Mouse (Mus musculus) heart, embryonic 11.5 days (tissue): ENCODE measurements around the gene Sec16a. TPM values are rescaled to one million over a fixed set of nuclear protein-coding genes. Genes with fewer than 3 reads are reported as not detected.

Experiments used
- ATAC-seq: fragments of 200-750 bp; cut with Nextera tagmentation; replicated peaks from 2 replicates; pipeline ENCODE4 v1.8.0; 2017; ENCODE audit warnings: moderate library complexity; ENCODE audit not compliant: insufficient number of reproducible peaks, low FRiP score, low TSS enrichment
- H3K27ac ChIP-seq: fragments of 300-500 bp; sonication (generic); 2 replicates; pipeline ENCODE4 v1.5.1; 2014; ENCODE audit warnings: mild to moderate bottlenecking, low read depth, low read length
- H3K27me3 ChIP-seq: fragments of 300-500 bp; sonication (generic); 2 replicates; pipeline ENCODE4 v1.6.1; 2014; ENCODE audit warnings: mild to moderate bottlenecking, low read length, mixed read lengths; ENCODE audit not compliant: control insufficient read depth, insufficient read depth
- H3K36me3 ChIP-seq: fragments of 300-500 bp; sonication (generic); 2 replicates; pipeline ENCODE4 v1.6.1; 2014; ENCODE audit warnings: mild to moderate bottlenecking, low read length, moderate library complexity, mixed read lengths; ENCODE audit not compliant: control insufficient read depth, insufficient read depth
- H3K4me1 ChIP-seq: fragments of 300-500 bp; sonication (generic); 2 replicates; pipeline ENCODE4 v1.6.1; 2014; ENCODE audit warnings: low read length; ENCODE audit not compliant: control insufficient read depth, insufficient read depth
- H3K4me2 ChIP-seq: fragments of 300-500 bp; sonication (generic); 2 replicates; pipeline ENCODE4 v1.6.1; 2014; ENCODE audit warnings: mild to moderate bottlenecking, moderate library complexity
- H3K4me3 ChIP-seq: fragments of 300-500 bp; sonication (generic); 2 replicates; pipeline ENCODE4 v1.5.1; 2014; ENCODE audit warnings: low read depth, low read length
- H3K9ac ChIP-seq: fragments of 300-500 bp; sonication (generic); 2 replicates; pipeline ENCODE4 v1.6.1; 2014; ENCODE audit warnings: mild to moderate bottlenecking, low read depth, low read length, moderate library complexity
- H3K9me3 ChIP-seq: fragments of 300-500 bp; sonication (generic); replicated peaks from 2 replicates; pipeline ENCODE4 v1.6.1; 2016; ENCODE audit warnings: low read length; ENCODE audit not compliant: control insufficient read depth
- WGBS: fragments of 180-500 bp; shearing (Covaris S2); extraction: QIAGEN DNeasy Blood & Tissue Kit; methylation state at CpG from one replicate; pipeline ENCODE4 v1.1.7; 2014; ENCODE audit not compliant: insufficient replicate concordance; 5-methylcytosine and 5-hydroxymethylcytosine counted together
- polyA plus RNA-seq: library from polyadenylated mRNA; unstranded; fragments of >200 nt; fragmentation: Nextera tagmentation; extraction: Ambion mirVana; gene quantifications from 2 replicates; pipeline ENCODE4 v1.2.1, GENCODE M21; 2014

Gene Sec16a
- polyA plus RNA-seq, 1 experiment from 2014 or later, result 23.6 TPM

- peaks cover 60% of the 10 kb centered on the region for H3K4me1 ChIP-seq
- H3K9ac ChIP-seq, result 0 out of 2 replicates have a peak overlapping the region, but pooled peaks have one; percentile 22
Measured at GRCm38 (mm10) chr2:26486264-26486810, 41.3 kb upstream of the Sec16a start.

GRCm38 (mm10) chr2:26485710-26486109, 40.7 kb upstream of the Sec16a start:
- ATAC-seq, result no peak
- peaks cover 3% of the 10 kb centered on the region; the same call in 1 of the 2 replicates for H3K36me3 ChIP-seq
- 58% methylated on average over 7 of the region's 7 CpGs for WGBS
- H3K4me3 ChIP-seq, result no peak overlapping the region
- no peak overlapping the region for H3K9ac ChIP-seq
- H3K4me2 ChIP-seq, result no peak overlapping the region
- H3K4me1 ChIP-seq, result peaks cover 53% of the 10 kb centered on the region
- H3K27ac ChIP-seq, result no peak overlapping the region; the same call in 1 of the 2 replicates
- H3K27me3 ChIP-seq, result no peaks in the 10 kb centered on the region
- H3K9me3 ChIP-seq, result no peaks in the 10 kb centered on the region

More at GRCm38 (mm10) chr2:26486264-26486810, 41.3 kb upstream of the Sec16a start:
- ATAC-seq, result no peak
- 22% methylated on average over 5 of the region's 5 CpGs for WGBS
- Histone ChIP-seq H3K9me3 (no peaks in the 10 kb centered on the region), H3K4me2 (no peak overlapping the region), H3K27ac (peak overlapping the region; percentile 46; the same call in 1 of the 2 replicates), H3K27me3 (no peaks in the 10 kb centered on the region), H3K4me3 (no peak overlapping the region), H3K36me3 (peaks cover 3% of the 10 kb centered on the region; the same call in 1 of the 2 replicates)

- Histone ChIP-seq H3K4me2 (no peak overlapping the region), H3K9me3 (no peaks in the 10 kb centered on the region), H3K4me3 (no peak overlapping the region), H3K4me1 (peaks cover 50% of the 10 kb centered on the region), H3K36me3 (peaks cover 3% of the 10 kb centered on the region; the same call in 1 of the 2 replicates), H3K27ac (no peak overlapping the region; the same call in 1 of the 2 replicates), H3K27me3 (no peaks in the 10 kb centered on the region), H3K9ac (no peak overlapping the region)
- no peak for ATAC-seq
- 75% methylated on average over 9 of the region's 9 CpGs for WGBS
Measured at GRCm38 (mm10) chr2:26485278-26485677, 40.3 kb upstream of the Sec16a start.

DNA sequence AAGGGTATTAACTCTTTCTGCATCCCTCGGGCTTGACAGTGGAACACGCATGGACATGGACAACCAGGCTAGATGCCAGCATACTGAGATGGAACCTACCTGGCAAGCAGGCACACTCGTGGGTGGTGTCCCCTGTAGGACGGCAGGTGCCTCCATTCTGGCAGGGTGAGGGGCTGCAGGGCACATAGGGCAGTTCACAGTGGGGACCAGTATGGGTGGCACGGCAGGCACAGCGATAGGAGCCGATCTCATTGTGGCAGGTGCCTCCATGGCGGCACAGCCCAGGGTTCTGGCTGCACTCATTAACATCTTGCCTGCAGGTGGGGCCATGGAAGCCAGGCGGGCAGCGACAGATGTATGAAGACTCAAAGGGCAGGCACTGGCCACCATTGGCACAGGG, 39.2 kb upstream of the Sec16a start:
- no peak overlapping the region for H3K4me2 ChIP-seq
- peaks cover 8% of the 10 kb centered on the region; the same call in 1 of the 2 replicates for H3K36me3 ChIP-seq
- no peak overlapping the region for H3K4me3 ChIP-seq
- no peaks in the 10 kb centered on the region for H3K9me3 ChIP-seq
- H3K9ac ChIP-seq, result no peak overlapping the region
- ATAC-seq, result no peak
- 91% methylated on average over 10 of the region's 10 CpGs for WGBS
- peaks cover 43% of the 10 kb centered on the region for H3K4me1 ChIP-seq
- no peak overlapping the region; the same call in 1 of the 2 replicates for H3K27ac ChIP-seq
- no peaks in the 10 kb centered on the region for H3K27me3 ChIP-seq

DNA sequence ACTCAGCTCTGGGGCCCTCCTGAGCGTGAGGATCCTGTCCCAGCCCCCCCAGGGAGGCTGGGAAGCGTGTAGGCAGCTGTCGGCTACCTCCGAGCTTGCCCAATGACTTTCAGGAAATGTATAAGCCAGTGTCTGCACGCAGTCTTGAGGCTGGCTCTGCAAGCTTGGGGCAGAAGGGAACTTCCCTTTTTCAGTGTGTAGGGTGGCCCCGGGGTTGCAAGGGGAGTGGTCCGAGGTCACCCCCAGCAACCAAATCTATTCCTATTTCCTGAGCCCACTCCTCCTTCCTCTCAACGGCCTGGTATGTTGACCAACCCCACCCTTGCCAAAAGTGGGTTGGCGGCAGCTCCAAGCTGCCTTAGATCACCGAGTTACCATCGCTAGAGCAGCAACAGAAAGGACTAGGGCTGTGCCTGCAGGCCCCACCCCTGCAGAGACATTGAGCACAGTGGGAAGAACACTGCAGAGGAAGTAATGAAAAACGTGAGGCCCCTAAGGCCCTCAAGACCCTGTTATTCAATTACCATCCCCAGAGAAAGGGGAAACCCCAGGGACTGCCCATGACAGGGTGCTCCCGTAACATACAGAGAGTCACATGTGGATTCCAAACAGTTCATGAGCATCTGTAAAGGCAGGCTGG, 38.3 kb upstream of the Sec16a start:
- Histone ChIP-seq H3K9me3 (no peaks in the 10 kb centered on the region), H3K27me3 (no peaks in the 10 kb centered on the region), H3K36me3 (peaks cover 14% of the 10 kb centered on the region), H3K4me2 (no peak overlapping the region), H3K4me3 (no peak overlapping the region), H3K9ac (no peak overlapping the region), H3K27ac (peak overlapping the region; percentile 50; the same call in 1 of the 2 replicates), H3K4me1 (peaks cover 36% of the 10 kb centered on the region)
- ATAC-seq, result no peak
- 48% methylated on average over 13 of the region's 13 CpGs for WGBS

DNA sequence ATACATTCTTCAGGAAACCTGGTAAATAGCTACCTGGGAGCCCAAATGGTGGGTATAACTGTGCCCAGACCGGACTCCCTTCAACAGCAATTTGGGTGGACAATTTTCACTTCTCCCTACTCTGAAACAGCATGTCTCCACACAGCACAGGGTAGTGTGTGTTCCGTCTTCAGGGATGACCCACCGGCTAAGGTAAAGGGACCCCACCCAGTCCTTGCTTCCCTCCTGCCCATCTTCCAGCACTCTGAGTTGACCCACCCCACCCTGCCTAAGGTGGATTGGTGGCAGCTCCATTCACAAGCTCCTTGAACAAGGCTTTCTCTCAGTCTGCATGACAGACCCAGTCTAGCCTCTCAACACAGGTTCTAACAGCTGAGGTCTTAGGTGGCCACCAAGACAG, 37.8 kb upstream of the Sec16a start:
- no peak for ATAC-seq
- Histone ChIP-seq H3K9me3 (no peaks in the 10 kb centered on the region), H3K27ac (peak overlapping the region; percentile 50; the same call in 1 of the 2 replicates), H3K27me3 (no peaks in the 10 kb centered on the region), H3K9ac (no peak overlapping the region; the same call in 1 of the 2 replicates), H3K36me3 (peaks cover 16% of the 10 kb centered on the region), H3K4me1 (peaks cover 31% of the 10 kb centered on the region), H3K4me3 (no peak overlapping the region), H3K4me2 (no peak overlapping the region)
- WGBS, result 84% methylated on average over 3 of the region's 3 CpGs

DNA sequence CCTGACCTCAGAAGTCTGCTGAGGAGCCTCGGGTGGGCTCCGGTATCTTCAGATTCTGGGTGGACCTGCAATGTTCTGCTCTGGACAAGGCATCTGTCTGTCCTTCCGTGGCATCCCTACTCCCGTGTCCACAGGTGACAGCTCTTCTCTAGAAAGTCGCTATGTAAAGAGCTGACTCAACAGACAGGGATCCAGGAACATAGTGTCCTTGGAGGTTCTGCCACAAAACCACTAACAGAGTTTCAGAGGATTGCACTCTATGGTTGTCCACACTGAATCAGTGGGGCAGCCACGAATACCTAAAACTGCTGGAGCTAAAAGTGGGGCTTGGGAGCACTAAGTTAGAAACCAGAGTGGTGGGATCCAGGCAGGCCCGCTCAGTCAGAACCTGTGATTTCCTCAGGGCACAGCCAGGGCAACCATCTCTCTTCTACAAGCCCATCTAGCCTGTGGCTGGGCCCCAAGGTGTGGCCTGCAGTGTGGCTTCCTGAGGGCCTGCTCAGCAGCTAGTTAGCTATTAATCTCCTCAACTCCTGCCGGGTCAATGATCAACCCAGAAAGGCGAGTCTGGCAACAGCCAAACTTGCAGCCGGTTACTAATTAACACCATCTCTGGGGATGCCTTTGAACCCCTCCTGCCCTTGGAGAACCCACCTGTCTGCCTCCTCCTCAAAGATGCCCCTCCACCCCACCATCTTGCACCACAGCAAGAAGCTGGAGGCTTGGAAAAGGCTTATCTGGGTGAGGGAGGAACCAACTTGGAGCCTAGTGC, 36.9 kb upstream of the Sec16a start:
- Histone ChIP-seq H3K4me2 (no peak overlapping the region), H3K4me1 (peaks cover 22% of the 10 kb centered on the region), H3K27ac (no peak overlapping the region), H3K27me3 (no peaks in the 10 kb centered on the region), H3K9me3 (no peaks in the 10 kb centered on the region), H3K4me3 (no peak overlapping the region), H3K36me3 (peaks cover 16% of the 10 kb centered on the region), H3K9ac (no peak overlapping the region)
- ATAC-seq, result no peak
- 64% methylated on average over 10 of the region's 10 CpGs for WGBS

GRCm38 (mm10) chr2:26480911-26481310, 35.9 kb upstream of the Sec16a start:
- WGBS, result 83% methylated on average over 12 of the region's 12 CpGs
- Histone ChIP-seq H3K36me3 (peaks cover 16% of the 10 kb centered on the region), H3K4me2 (no peak overlapping the region), H3K27me3 (no peaks in the 10 kb centered on the region), H3K27ac (no peak overlapping the region), H3K9ac (no peak overlapping the region), H3K9me3 (no peaks in the 10 kb centered on the region), H3K4me3 (no peak overlapping the region), H3K4me1 (peaks cover 15% of the 10 kb centered on the region)
- no peak for ATAC-seq
